Mouse (Mus musculus) cerebellum, adult 2 months (tissue): ENCODE data around the gene Strap.

Experiments used
- CTCF ChIP-seq: fragments of 200-500 bp; IDR thresholded peaks from 2 replicates; pipeline ENCODE4 v1.5.1; 2011; ENCODE audit warnings: low read depth, mild to moderate bottlenecking, control low read depth, low read length, moderate library complexity, borderline replicate concordance; ENCODE audit not compliant: insufficient read depth
- POLR2A ChIP-seq: fragments of 200-500 bp; IDR thresholded peaks from 2 replicates; pipeline ENCODE4 v1.6.1; 2011; ENCODE audit warnings: low read length, control low read depth, borderline replicate concordance; ENCODE audit not compliant: insufficient read depth

GRCm38 (mm10) chr6:137687667-137688066, 47.2 kb upstream of the Strap start:
- no peak for TF ChIP-seq CTCF
- no peak for TF ChIP-seq POLR2A
